Mouse (Mus musculus) sigmoid colon, adult 10 weeks (tissue): ENCODE results near the gene Grifin. TPM values are rescaled to one million over a fixed set of nuclear protein-coding genes. Genes with fewer than 3 reads are reported as not detected.

Source experiments
- polyA plus RNA-seq: library from polyadenylated mRNA; stranded (reverse); fragments of 350-450 nt; fragmentation: Illumina TruSeq; extraction: RNeasy Lipid Tissue Mini Kit (QIAGEN cat#74804); gene quantifications from one replicate; pipeline ENCODE4 v1.2.3, GENCODE M21; 2014; ENCODE audit warnings: low read depth, low replicate concordance

Grifin gene
- not detected for polyA plus RNA-seq

GRCm38 (mm10) chr5:140564896-140565295, at the start of gene Grifin:
Grifin (minus strand) TSS chr5:140565071.

DNA sequence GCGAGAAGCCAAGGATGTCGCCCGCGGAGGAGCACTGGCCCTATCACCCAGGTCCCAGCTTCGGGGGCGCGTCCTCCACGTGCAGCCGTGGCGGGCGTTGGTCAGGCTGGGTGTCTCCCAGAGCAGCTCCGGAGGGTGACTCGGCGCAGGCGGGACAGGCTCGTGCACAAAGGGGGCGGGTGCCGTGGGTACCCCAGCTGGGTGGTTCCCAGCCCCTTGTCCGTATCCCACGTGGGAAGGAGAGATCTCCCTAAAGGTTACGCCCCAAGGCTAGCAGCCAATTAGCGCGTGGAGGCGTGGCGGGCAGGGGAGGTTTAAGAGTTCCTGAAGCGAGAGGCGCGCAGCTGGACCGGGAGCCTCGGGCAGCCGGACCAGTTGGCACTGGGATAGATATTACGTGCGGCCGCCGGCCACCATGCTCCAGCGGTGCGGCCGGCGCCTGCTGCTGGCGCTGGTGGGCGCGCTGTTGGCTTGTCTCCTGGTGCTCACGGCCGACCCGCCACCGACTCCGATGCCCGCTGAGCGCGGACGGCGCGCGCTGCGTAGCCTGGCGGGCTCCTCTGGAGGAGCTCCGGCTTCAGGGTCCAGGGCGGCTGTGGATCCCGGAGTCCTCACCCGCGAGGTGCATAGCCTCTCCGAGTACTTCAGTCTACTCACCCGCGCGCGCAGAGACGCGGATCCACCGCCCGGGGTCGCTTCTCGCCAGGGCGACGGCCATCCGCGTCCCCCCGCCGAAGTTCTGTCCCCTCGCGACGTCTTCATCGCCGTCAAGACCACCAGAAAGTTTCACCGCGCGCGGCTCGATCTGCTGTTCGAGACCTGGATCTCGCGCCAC, 42.3 kb upstream of the Grifin start, which contains the start of gene Lfng:
TSS of gene Lfng (plus strand) at position 320 of the 835 bp plus-strand sequence.

Other genes starting within 250 kb of the Grifin start
- gene Mad1l1, start 243.5 kb downstream of the Grifin start, polyA plus RNA-seq = not detected
- 1.5 TPM for gene Nudt1, start 243.4 kb downstream of the Grifin start, polyA plus RNA-seq
- 0.73 TPM for gene Mrm2, start 233.2 kb downstream of the Grifin start, polyA plus RNA-seq
- gene Snx8, start 175.8 kb downstream of the Grifin start, polyA plus RNA-seq = not detected
- 24.6 TPM for gene Eif3b, start 145.7 kb downstream of the Grifin start, polyA plus RNA-seq
- gene Gm4869, start 119.4 kb downstream of the Grifin start, polyA plus RNA-seq = not detected
- 0.66 TPM for gene Chst12, start 59.5 kb downstream of the Grifin start, polyA plus RNA-seq
- gene Lfng, start 42.2 kb upstream of the Grifin start, polyA plus RNA-seq = 0.98 TPM
- 2.7 TPM for gene Ttyh3, start 84.0 kb upstream of the Grifin start, polyA plus RNA-seq
- 5.3 TPM for gene Iqce, start 137.3 kb upstream of the Grifin start, polyA plus RNA-seq
- gene Brat1, start 139.9 kb upstream of the Grifin start, polyA plus RNA-seq = 3.1 TPM
- gene Amz1, start 159.1 kb upstream of the Grifin start, polyA plus RNA-seq = 0.13 TPM